Mouse (Mus musculus) megakaryocyte, embryonic 14.5 days (primary cell): ENCODE data around the gene Rrp9. TPM values are rescaled to one million over a fixed set of nuclear protein-coding genes. Genes with fewer than 3 reads are reported as not detected.

Source experiments
- H3K27me3 ChIP-seq: replicated peaks from 2 replicates; pipeline ENCODE3; 2012; ENCODE audit warnings: inconsistent platforms
- H3K36me3 ChIP-seq: replicated peaks from 2 replicates; pipeline ENCODE3; 2012; ENCODE audit warnings: low read length, inconsistent platforms, mixed read lengths
- H3K4me1 ChIP-seq: 2 replicates; pipeline ENCODE4 v1.6.1; 2012; ENCODE audit warnings: inconsistent platforms
- H3K4me3 ChIP-seq: replicated peaks from 2 replicates; pipeline ENCODE3; 2012; ENCODE audit warnings: moderate library complexity, mild to moderate bottlenecking, inconsistent platforms
- H3K9me3 ChIP-seq: 2 replicates; pipeline ENCODE4 v1.6.1; 2012; ENCODE audit warnings: inconsistent platforms
- FLI1 ChIP-seq: IDR thresholded peaks from 2 replicates; pipeline ENCODE4 v1.6.1; 2012; ENCODE audit warnings: low read length, inconsistent platforms, mixed read lengths
- GATA1 ChIP-seq: IDR thresholded peaks from 3 replicates; pipeline ENCODE4 v1.6.1; 2012; ENCODE audit warnings: mixed read lengths, low read length, inconsistent platforms, borderline replicate concordance
- polyA plus RNA-seq: library from polyadenylated mRNA; stranded (reverse); fragments of >175 nt; gene quantifications from 2 replicates; pipeline ENCODE4 v1.2.3, GENCODE M21; 2012; ENCODE audit warnings: low replicate concordance; ENCODE audit not compliant: insufficient read depth

The Rrp9 gene
- polyA plus RNA-seq, 1 experiment: 198 TPM

DNA sequence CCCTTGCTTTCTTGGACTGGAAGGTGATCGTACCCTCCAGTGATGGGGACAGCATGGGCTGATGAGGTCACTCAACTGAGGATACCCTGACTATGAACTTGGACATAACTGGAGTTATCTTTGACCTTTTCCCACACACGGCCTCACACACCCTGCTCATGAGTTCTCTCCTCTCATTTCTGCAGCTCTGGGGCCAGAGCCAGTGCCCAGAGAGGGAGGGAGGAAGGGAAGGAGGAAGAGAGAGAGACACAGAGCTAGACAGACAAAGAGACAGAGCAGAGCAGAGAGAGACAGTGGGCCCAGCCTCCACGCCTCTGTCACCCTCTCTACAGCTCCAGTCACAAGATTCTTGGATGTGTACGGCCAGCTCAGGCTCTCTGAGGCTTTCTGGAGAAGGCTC lies 3.4 kb upstream of the Rrp9 start:
- H3K4me3 ChIP-seq: no peak overlapping the region
- no peaks in the 10 kb centered on the region for H3K9me3 ChIP-seq
- H3K27me3 ChIP-seq: peaks cover 7% of the 10 kb centered on the region
- peaks cover 77% of the 10 kb centered on the region for H3K4me1 ChIP-seq
- H3K36me3 ChIP-seq: peaks cover 8% of the 10 kb centered on the region
- TF ChIP-seq FLI1 (no peak), GATA1 (no peak)

DNA sequence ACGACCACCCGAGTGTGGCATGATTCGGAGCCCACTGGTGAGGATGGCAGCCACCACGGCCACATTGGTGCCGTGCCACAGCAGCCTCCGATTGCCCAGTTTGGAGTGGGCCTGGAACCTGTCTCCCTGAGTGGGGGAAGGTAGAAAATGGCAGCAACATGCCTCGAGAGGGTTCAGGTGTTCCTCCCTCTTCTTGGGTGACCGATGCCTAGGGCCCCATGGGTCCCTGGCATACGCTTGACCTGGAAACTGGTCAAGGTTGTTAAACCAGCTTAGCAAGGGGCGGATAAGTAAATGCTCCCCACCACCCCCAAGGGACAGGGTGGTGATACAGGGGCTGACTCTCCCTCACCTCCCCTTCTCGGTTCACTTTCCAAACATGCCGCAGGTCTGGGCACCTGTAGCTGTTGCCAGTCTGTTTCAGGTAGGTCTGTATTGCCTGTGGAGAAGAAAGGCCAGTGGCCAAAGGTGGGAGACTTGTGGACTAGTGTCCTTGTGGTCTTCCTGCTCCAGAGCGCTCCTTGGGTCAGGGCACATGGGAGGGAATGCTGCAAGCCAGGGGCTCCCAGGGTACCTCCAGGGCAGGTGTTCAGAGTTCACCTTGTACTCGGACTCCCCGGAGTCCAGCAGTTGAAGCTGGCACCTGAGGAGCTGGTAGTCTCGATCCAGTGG lies 2.5 kb upstream of the Rrp9 start:
- no peaks in the 10 kb centered on the region for H3K9me3 ChIP-seq
- no peak overlapping the region for H3K4me3 ChIP-seq
- TF ChIP-seq GATA1 (no peak), FLI1 (no peak)
- H3K36me3 ChIP-seq: peaks cover 8% of the 10 kb centered on the region
- peaks cover 2% of the 10 kb centered on the region for H3K27me3 ChIP-seq
- H3K4me1 ChIP-seq: peaks cover 84% of the 10 kb centered on the region

- TF ChIP-seq FLI1: no peak
- Histone ChIP-seq H3K27me3 (peaks cover 2% of the 10 kb centered on the region), H3K4me1 (peaks cover 85% of the 10 kb centered on the region), H3K4me3 (no peak overlapping the region), H3K9me3 (no peaks in the 10 kb centered on the region), H3K36me3 (peaks cover 8% of the 10 kb centered on the region)
Measured at GRCm38 (mm10) chr9:106473753-106474105, 2.0 kb upstream of the Rrp9 start.

DNA sequence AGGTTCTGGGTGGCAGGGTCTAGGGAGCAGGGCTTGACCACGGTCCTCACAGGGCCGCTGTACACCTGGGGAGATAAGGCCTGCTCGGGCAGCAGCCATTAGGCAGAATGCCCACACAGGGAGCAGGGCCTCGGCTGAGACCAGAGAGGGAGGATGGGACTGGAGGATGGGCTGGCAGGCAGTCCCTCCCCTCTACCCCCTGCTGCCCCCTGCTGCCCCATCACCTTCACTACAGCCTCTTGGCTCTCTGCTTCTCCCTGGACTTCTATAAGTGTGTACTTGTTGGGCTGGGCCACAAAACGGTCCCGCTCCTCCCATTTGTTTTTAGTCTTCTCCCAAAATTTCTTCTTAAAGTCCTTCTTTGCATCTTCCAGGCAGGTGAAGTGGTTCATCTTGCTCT lies 1.3 kb upstream of the Rrp9 start:
- H3K27me3 ChIP-seq: peaks cover 2% of the 10 kb centered on the region
- H3K9me3 ChIP-seq: no peaks in the 10 kb centered on the region
- TF ChIP-seq GATA1: no peak
- no peak for TF ChIP-seq FLI1
- peak overlapping the region; percentile 94 for H3K4me3 ChIP-seq
- peaks cover 80% of the 10 kb centered on the region for H3K4me1 ChIP-seq
- H3K36me3 ChIP-seq: peaks cover 10% of the 10 kb centered on the region

DNA sequence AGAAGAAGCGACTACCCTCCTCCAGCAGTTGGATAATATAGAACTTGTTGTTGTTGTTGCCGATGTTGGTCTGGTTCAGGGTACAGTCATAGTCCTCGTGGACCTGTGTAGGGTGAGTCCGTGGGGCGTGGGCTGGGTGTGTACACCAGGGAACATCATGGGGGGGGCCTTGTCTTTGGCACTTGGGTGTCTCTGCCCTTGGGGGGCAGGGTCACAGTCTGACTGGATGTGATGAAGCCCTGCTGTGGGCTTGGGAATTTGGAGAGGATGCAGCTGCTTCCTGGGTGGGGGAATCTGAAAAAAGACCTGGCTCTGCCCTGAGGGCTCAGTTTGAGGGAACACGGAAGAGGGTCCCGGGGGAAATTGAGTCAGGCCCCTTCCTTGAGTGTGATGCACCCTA lies 717 bp upstream of the Rrp9 start:
- peaks cover 76% of the 10 kb centered on the region for H3K4me1 ChIP-seq
- no peaks in the 10 kb centered on the region for H3K9me3 ChIP-seq
- TF ChIP-seq GATA1 (no peak), FLI1 (no peak)
- H3K36me3 ChIP-seq: peaks cover 16% of the 10 kb centered on the region
- peak overlapping the region; percentile 94 for H3K4me3 ChIP-seq
- peaks cover 2% of the 10 kb centered on the region for H3K27me3 ChIP-seq

DNA sequence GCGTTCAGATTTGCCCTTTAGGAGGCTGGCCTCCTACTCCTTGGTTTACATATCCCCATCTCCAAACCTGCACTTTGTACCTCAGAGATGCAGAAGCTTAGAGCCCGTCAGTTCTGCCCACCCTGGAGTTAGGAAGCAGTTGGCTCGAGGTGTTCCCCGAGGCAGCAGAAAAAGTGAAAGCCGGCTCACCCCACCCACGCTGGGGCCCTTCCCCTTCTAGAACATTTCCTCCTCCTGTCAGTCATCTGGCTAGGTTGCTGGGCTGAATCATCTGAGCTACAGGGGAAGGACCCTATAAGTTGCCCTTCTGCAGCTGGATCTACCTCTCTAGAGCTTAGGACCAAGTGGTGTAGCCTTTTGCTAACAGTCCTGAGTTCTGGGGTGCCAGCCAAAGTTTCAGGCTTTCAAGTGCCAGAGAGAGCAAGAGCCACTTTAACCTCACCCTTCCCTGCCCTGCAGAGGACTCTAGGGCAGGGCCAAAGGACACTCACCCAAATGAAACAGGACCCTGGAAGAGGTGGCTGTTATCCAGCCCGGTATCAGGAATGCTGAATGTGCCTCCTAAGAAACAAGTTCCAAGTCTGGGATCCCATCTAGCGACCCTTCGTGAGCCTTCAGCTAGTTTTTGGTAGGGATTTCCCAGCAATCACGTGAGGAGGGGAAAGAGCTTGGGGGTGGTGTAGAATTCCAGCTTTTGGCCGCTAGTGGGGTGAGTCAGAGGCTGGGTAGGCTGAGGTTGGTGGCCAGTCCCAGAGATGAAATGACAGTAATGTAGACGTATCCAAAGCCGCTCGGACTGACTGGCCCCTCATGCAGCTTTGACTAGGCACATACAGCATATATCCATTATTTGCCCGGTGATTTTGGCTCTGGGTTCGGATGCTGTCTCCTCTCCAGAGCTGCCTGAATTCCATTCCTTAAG lies 500 bp downstream of the Rrp9 start:
- Histone ChIP-seq H3K27me3 (peaks cover 2% of the 10 kb centered on the region), H3K4me1 (peaks cover 75% of the 10 kb centered on the region), H3K36me3 (peaks cover 28% of the 10 kb centered on the region), H3K4me3 (peak overlapping the region; percentile 94), H3K9me3 (no peaks in the 10 kb centered on the region)
- TF ChIP-seq GATA1: no peak
- TF ChIP-seq FLI1: no peak

GRCm38 (mm10) chr9:106476924-106477484 lies 1.2 kb downstream of the Rrp9 start, which contains the start of gene Parp3:
Gene Parp3, minus strand, starts transcription at chr9:106476949.
- Histone ChIP-seq H3K4me1 (peaks cover 67% of the 10 kb centered on the region), H3K27me3 (peaks cover 2% of the 10 kb centered on the region), H3K4me3 (peak within 1 kb of the TSS; percentile 94), H3K36me3 (peaks cover 35% of the 10 kb centered on the region), H3K9me3 (no peaks in the 10 kb centered on the region)
- TF ChIP-seq FLI1 (peak; percentile 52; the same call in 1 of the 2 replicates), GATA1 (no peak)

- peak overlapping the region; percentile 94 for H3K4me3 ChIP-seq
- peaks cover 62% of the 10 kb centered on the region for H3K4me1 ChIP-seq
- no peak for TF ChIP-seq FLI1
- peaks cover 2% of the 10 kb centered on the region for H3K27me3 ChIP-seq
- H3K9me3 ChIP-seq: no peaks in the 10 kb centered on the region
- H3K36me3 ChIP-seq: peaks cover 38% of the 10 kb centered on the region
Measured at GRCm38 (mm10) chr9:106477649-106478048, 1.9 kb downstream of the Rrp9 start.

DNA sequence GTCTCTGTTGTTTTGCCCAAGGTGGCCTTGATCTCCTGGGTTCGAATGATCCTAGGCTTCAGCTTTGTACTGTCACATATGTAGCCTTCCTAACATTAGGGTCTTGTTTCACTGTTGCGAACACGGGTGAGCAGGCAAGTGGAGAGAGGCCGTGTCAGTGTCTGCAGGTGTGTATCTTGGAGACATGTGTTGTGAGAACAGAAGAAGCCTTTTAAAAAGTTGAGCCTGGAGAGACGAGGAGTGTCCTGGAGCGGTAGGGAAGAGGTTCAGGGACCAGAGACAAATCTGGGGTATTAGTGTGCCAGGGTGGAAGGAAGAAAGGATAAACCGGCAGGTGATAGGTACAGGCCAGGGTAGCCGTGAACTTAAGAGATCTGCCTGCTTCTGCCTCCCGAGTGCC lies 2.3 kb downstream of the Rrp9 start:
- TF ChIP-seq FLI1: no peak
- Histone ChIP-seq H3K27me3 (peaks cover 2% of the 10 kb centered on the region), H3K9me3 (no peaks in the 10 kb centered on the region), H3K4me3 (peak overlapping the region; percentile 94), H3K4me1 (peaks cover 60% of the 10 kb centered on the region), H3K36me3 (peaks cover 43% of the 10 kb centered on the region)

DNA sequence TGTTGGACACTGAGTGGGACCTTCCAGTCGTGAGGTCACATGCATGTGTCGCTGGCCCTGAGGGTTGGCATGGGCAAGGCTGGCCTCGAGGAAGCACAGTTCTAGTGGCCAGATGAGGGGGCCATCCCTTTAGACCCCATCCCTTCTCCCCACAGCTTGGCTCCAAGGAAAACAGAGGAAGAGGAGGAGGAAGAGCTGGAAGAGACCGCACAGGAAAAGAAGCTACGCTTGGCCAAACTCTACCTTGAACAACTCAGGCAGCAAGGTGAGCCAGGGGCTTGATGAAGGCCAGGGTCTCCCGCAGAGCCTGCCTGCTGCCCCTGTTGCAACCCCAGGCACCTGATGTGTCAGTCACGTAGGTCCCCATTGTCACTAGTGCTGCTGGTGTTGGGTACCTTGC lies 4.8 kb downstream of the Rrp9 start:
- peaks cover 37% of the 10 kb centered on the region for H3K4me1 ChIP-seq
- H3K36me3 ChIP-seq: peaks cover 60% of the 10 kb centered on the region
- H3K4me3 ChIP-seq: no peak overlapping the region
- H3K9me3 ChIP-seq: no peaks in the 10 kb centered on the region
- no peak for TF ChIP-seq FLI1
- no peak for TF ChIP-seq GATA1
- no peaks in the 10 kb centered on the region for H3K27me3 ChIP-seq

- H3K27me3 ChIP-seq: no peaks in the 10 kb centered on the region
- H3K4me3 ChIP-seq: no peak overlapping the region
- peaks cover 32% of the 10 kb centered on the region for H3K4me1 ChIP-seq
- TF ChIP-seq GATA1: no peak
- TF ChIP-seq FLI1: no peak
- H3K9me3 ChIP-seq: no peaks in the 10 kb centered on the region
- H3K36me3 ChIP-seq: peaks cover 65% of the 10 kb centered on the region
Measured at GRCm38 (mm10) chr9:106481075-106481474, 5.3 kb downstream of the Rrp9 start.
